Mouse (Mus musculus): ENCODE measurements around the gene Fads2. TPM values are rescaled to one million over a fixed set of nuclear protein-coding genes. Genes with fewer than 3 reads are reported as not detected.
"Not testable (repeated sequence)": the region's sequence is repeated elsewhere in the genome, so short reads cannot be mapped to it uniquely, and the experiment has no call there.

Fads2 gene
- 171 and 173 TPM in 2 replicates for polyA plus RNA-seq (2015; fragmentation: Nextera tagmentation; extraction: Ambion mirVana)

GRCm38 (mm10) chr19:10101341-10102053 lies at the start of gene Fads2:
Gene Fads2, minus strand, starts transcription at chr19:10101746.
- H3K4me2 ChIP-seq (ENCODE audit: low read length) = peak within 1 kb of the TSS; percentile 92
- no peaks in the 10 kb centered on the region for H3K9me3 ChIP-seq (ENCODE audit: control insufficient read depth, low read length)
- H3K9ac ChIP-seq (replicated peaks; ENCODE audit: low read depth, low read length) = peak within 1 kb of the TSS; percentile 83
- WGBS = under 1% methylated on average over 49 of the region's 57 CpGs
- H3K27ac ChIP-seq (ENCODE audit: low read length) = peak within 1 kb of the TSS; percentile 96
- ATAC-seq = peak; percentile 96
- no peaks in the 10 kb centered on the region for H3K36me3 ChIP-seq (ENCODE audit: control insufficient read depth, insufficient read depth)
- H3K27me3 ChIP-seq (replicated peaks; ENCODE audit: control insufficient read depth, insufficient read depth, low read length) = no peaks in the 10 kb centered on the region
- peak within 1 kb of the TSS; percentile 60 for H3K4me3 ChIP-seq (replicated peaks; ENCODE audit: low read length)
- peaks cover 46% of the 10 kb centered on the region for H3K4me1 ChIP-seq (replicated peaks; ENCODE audit: control insufficient read depth, insufficient read depth, low read length)

GRCm38 (mm10) chr19:10149189-10149588 lies 47.6 kb upstream of the Fads2 start:
- Histone ChIP-seq H3K4me1 (replicated peaks; ENCODE audit: control insufficient read depth, insufficient read depth, low read length) (no peaks in the 10 kb centered on the region), H3K27me3 (replicated peaks; ENCODE audit: control insufficient read depth, insufficient read depth, low read length) (no peaks in the 10 kb centered on the region), H3K9me3 (ENCODE audit: control insufficient read depth, low read length) (no peaks in the 10 kb centered on the region), H3K4me3 (replicated peaks; ENCODE audit: low read length) (no peak overlapping the region), H3K36me3 (ENCODE audit: control insufficient read depth, insufficient read depth) (no peaks in the 10 kb centered on the region), H3K9ac (replicated peaks; ENCODE audit: low read depth, low read length) (no peak overlapping the region), H3K27ac (ENCODE audit: low read length) (no peak overlapping the region), H3K4me2 (ENCODE audit: low read length) (no peak overlapping the region)
- no peak for ATAC-seq
- WGBS = 64% methylated on average over 3 of the region's 3 CpGs

GRCm38 (mm10) chr19:10148555-10148954 lies 47.0 kb upstream of the Fads2 start:
- H3K4me1 ChIP-seq (replicated peaks; ENCODE audit: control insufficient read depth, insufficient read depth, low read length) = no peaks in the 10 kb centered on the region
- H3K9me3 ChIP-seq (ENCODE audit: control insufficient read depth, low read length) = no peaks in the 10 kb centered on the region
- no peaks in the 10 kb centered on the region for H3K27me3 ChIP-seq (replicated peaks; ENCODE audit: control insufficient read depth, insufficient read depth, low read length)
- H3K4me3 ChIP-seq (replicated peaks; ENCODE audit: low read length) = no peak overlapping the region
- no peak overlapping the region for H3K27ac ChIP-seq (ENCODE audit: low read length)
- H3K36me3 ChIP-seq (ENCODE audit: control insufficient read depth, insufficient read depth) = no peaks in the 10 kb centered on the region
- no peak for ATAC-seq
- 68% methylated on average over 6 of the region's 6 CpGs for WGBS
- H3K9ac ChIP-seq (replicated peaks; ENCODE audit: low read depth, low read length) = no peak overlapping the region
- no peak overlapping the region for H3K4me2 ChIP-seq (ENCODE audit: low read length)

- H3K9me3 ChIP-seq (ENCODE audit: control insufficient read depth, low read length) = no peaks in the 10 kb centered on the region
- no peak overlapping the region for H3K27ac ChIP-seq (ENCODE audit: low read length)
- H3K4me3 ChIP-seq (replicated peaks; ENCODE audit: low read length) = no peak overlapping the region
- no peaks in the 10 kb centered on the region for H3K4me1 ChIP-seq (replicated peaks; ENCODE audit: control insufficient read depth, insufficient read depth, low read length)
- ATAC-seq = no peak
- 54% methylated on average over 4 of the region's 4 CpGs for WGBS
- H3K36me3 ChIP-seq (ENCODE audit: control insufficient read depth, insufficient read depth) = no peaks in the 10 kb centered on the region
- H3K4me2 ChIP-seq (ENCODE audit: low read length) = no peak overlapping the region
- H3K27me3 ChIP-seq (replicated peaks; ENCODE audit: control insufficient read depth, insufficient read depth, low read length) = no peaks in the 10 kb centered on the region
- no peak overlapping the region for H3K9ac ChIP-seq (replicated peaks; ENCODE audit: low read depth, low read length)
Observed at GRCm38 (mm10) chr19:10144464-10144863, 42.9 kb upstream of the Fads2 start.

GRCm38 (mm10) chr19:10143667-10144066 lies 42.1 kb upstream of the Fads2 start:
- no peak for ATAC-seq
- 14% methylated on average over 2 of the region's 2 CpGs for WGBS

GRCm38 (mm10) chr19:10139736-10140135 lies 38.2 kb upstream of the Fads2 start:
- WGBS = 82% methylated on average over 6 of the region's 6 CpGs

More at GRCm38 (mm10) chr19:10143667-10144066, 42.1 kb upstream of the Fads2 start:
- no peak overlapping the region for H3K9ac ChIP-seq (replicated peaks; ENCODE audit: low read depth, low read length)
- H3K27me3 ChIP-seq (replicated peaks; ENCODE audit: control insufficient read depth, insufficient read depth, low read length) = no peaks in the 10 kb centered on the region
- no peak overlapping the region for H3K27ac ChIP-seq (ENCODE audit: low read length)
- H3K4me1 ChIP-seq (replicated peaks; ENCODE audit: control insufficient read depth, insufficient read depth, low read length) = no peaks in the 10 kb centered on the region
- H3K4me2 ChIP-seq (ENCODE audit: low read length) = no peak overlapping the region
- no peaks in the 10 kb centered on the region for H3K36me3 ChIP-seq (ENCODE audit: control insufficient read depth, insufficient read depth)
- H3K9me3 ChIP-seq (ENCODE audit: control insufficient read depth, low read length) = no peaks in the 10 kb centered on the region
- no peak overlapping the region for H3K4me3 ChIP-seq (replicated peaks; ENCODE audit: low read length)

GRCm38 (mm10) chr19:10137423-10137822 lies 35.9 kb upstream of the Fads2 start:
- Histone ChIP-seq H3K9ac (replicated peaks; ENCODE audit: low read depth, low read length) (no peak overlapping the region), H3K4me1 (replicated peaks; ENCODE audit: control insufficient read depth, insufficient read depth, low read length) (no peaks in the 10 kb centered on the region), H3K9me3 (ENCODE audit: control insufficient read depth, low read length) (no peaks in the 10 kb centered on the region), H3K36me3 (ENCODE audit: control insufficient read depth, insufficient read depth) (no peaks in the 10 kb centered on the region), H3K27me3 (replicated peaks; ENCODE audit: control insufficient read depth, insufficient read depth, low read length) (no peaks in the 10 kb centered on the region), H3K27ac (ENCODE audit: low read length) (no peak overlapping the region), H3K4me2 (ENCODE audit: low read length) (no peak overlapping the region), H3K4me3 (replicated peaks; ENCODE audit: low read length) (no peak overlapping the region)
- 85% methylated on average over 5 of the region's 5 CpGs for WGBS
- no peak for ATAC-seq

More at GRCm38 (mm10) chr19:10139736-10140135, 38.2 kb upstream of the Fads2 start:
- no peaks in the 10 kb centered on the region for H3K4me1 ChIP-seq (replicated peaks; ENCODE audit: control insufficient read depth, insufficient read depth, low read length)
- H3K9ac ChIP-seq (replicated peaks; ENCODE audit: low read depth, low read length) = no peak overlapping the region
- H3K4me3 ChIP-seq (replicated peaks; ENCODE audit: low read length) = no peak overlapping the region
- no peaks in the 10 kb centered on the region for H3K27me3 ChIP-seq (replicated peaks; ENCODE audit: control insufficient read depth, insufficient read depth, low read length)
- ATAC-seq = no peak
- no peaks in the 10 kb centered on the region for H3K36me3 ChIP-seq (ENCODE audit: control insufficient read depth, insufficient read depth)
- no peak overlapping the region for H3K27ac ChIP-seq (ENCODE audit: low read length)
- H3K4me2 ChIP-seq (ENCODE audit: low read length) = no peak overlapping the region
- H3K9me3 ChIP-seq (ENCODE audit: control insufficient read depth, low read length) = no peaks in the 10 kb centered on the region

- H3K27me3 ChIP-seq (replicated peaks; ENCODE audit: control insufficient read depth, insufficient read depth, low read length) = no peaks in the 10 kb centered on the region
- ATAC-seq = no peak
- H3K27ac ChIP-seq (ENCODE audit: low read length) = no peak overlapping the region
- H3K9ac ChIP-seq (replicated peaks; ENCODE audit: low read depth, low read length) = no peak overlapping the region
- H3K9me3 ChIP-seq (ENCODE audit: control insufficient read depth, low read length) = no peaks in the 10 kb centered on the region
- 64% methylated on average over 2 of the region's 2 CpGs for WGBS
- H3K4me2 ChIP-seq (ENCODE audit: low read length) = no peak overlapping the region
- no peak overlapping the region for H3K4me3 ChIP-seq (replicated peaks; ENCODE audit: low read length)
- no peaks in the 10 kb centered on the region for H3K4me1 ChIP-seq (replicated peaks; ENCODE audit: control insufficient read depth, insufficient read depth, low read length)
- H3K36me3 ChIP-seq (ENCODE audit: control insufficient read depth, insufficient read depth) = no peaks in the 10 kb centered on the region
Observed at GRCm38 (mm10) chr19:10134692-10135091, 33.1 kb upstream of the Fads2 start.

GRCm38 (mm10) chr19:10129547-10129946 lies 28.0 kb upstream of the Fads2 start:
- not testable (repeated sequence) for H3K9me3 ChIP-seq (ENCODE audit: control insufficient read depth, low read length); H3K4me2 ChIP-seq (ENCODE audit: low read length); H3K4me1 ChIP-seq (replicated peaks; ENCODE audit: control insufficient read depth, insufficient read depth, low read length); ATAC-seq; H3K27ac ChIP-seq (ENCODE audit: low read length); H3K9ac ChIP-seq (replicated peaks; ENCODE audit: low read depth, low read length); H3K27me3 ChIP-seq (replicated peaks; ENCODE audit: control insufficient read depth, insufficient read depth, low read length); H3K4me3 ChIP-seq (replicated peaks; ENCODE audit: low read length); H3K36me3 ChIP-seq (ENCODE audit: control insufficient read depth, insufficient read depth)
- WGBS = 74% methylated on average over 7 of the region's 7 CpGs
